Mouse (Mus musculus) testis, adult 2 months (tissue): ENCODE results near the gene Il25.

Source experiments
- CTCF ChIP-seq: fragments of 200-500 bp; IDR thresholded peaks from 2 replicates; pipeline ENCODE4 v1.5.1; 2012; ENCODE audit warnings: low read depth, mild to moderate bottlenecking, inconsistent platforms, low read length, moderate library complexity; ENCODE audit not compliant: control insufficient read depth, insufficient read depth, insufficient replicate concordance
- POLR2A ChIP-seq: fragments of 200-500 bp; IDR thresholded peaks from 2 replicates; pipeline ENCODE4 v1.6.1; 2012; ENCODE audit warnings: low read depth, mild to moderate bottlenecking, inconsistent platforms, low read length, moderate library complexity; ENCODE audit not compliant: control insufficient read depth

DNA sequence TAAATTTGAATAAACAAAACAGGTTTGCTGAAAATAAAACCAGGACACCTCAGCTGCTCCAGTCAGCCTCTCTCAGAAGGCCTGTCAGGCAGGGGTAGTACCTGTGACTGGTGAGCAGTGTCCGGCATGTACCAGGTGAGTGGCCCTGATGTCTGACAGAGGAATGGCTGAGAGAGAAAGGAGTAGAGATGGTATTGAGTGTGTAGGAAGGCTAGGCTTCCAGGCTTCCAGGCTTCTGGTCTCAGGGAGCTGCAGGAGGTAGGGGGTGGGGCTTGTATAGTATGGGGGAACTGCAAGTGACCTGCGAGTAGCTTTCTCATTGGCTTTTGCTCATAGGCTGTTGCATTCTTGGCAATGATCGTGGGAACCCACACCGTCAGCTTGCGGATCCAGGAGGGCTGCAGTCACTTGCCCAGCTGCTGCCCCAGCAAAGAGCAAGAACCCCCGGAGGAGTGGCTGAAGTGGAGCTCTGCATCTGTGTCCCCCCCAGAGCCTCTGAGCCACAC, at the start of gene Il25:
- no peak for TF ChIP-seq CTCF
- TF ChIP-seq POLR2A, result no peak
